Mouse (Mus musculus) urinary bladder, postnatal 14 days (tissue): ENCODE results near the gene Pkdrej.
A peak's percentile ranks its signal among the peaks of the same experiment; 100 is the strongest.
"Not testable (repeated sequence)": the region's sequence is repeated elsewhere in the genome, so short reads cannot be mapped to it uniquely, and the experiment has no call there.

Source experiments
- DNase-seq: peaks from one replicate; pipeline ENCODE4 v3.0.0; 2021; ENCODE audit warnings: low spot score

Gene Pkdrej

GRCm38 (mm10) chr15:85821203-85822010 lies at the start of gene Pkdrej:
Gene Pkdrej, minus strand, starts transcription at chr15:85821734.
- peak; percentile 47 for DNase-seq

DNA sequence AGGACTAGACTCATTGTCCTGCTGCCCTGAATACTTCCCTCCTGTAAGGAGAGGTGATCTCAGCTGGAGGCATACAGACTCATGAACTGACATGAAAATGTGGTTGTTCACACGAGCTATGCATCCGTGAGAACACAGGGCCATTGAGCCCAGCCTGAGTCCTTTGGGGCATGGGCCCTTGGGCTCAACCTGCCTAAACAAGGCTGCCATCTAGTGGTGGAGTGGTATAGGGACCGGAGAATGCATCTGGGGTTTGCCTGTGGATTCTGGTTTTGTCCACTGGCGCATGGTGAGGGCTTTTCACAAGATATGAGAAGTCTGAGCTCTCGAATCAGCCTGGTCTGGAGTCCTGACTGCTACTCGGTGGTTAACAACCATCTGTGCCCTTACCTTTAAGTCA lies 46.2 kb upstream of the Pkdrej start:
- peak; percentile 79 for DNase-seq

GRCm38 (mm10) chr15:85865913-85866312 lies 44.4 kb upstream of the Pkdrej start:
- DNase-seq, result not testable (repeated sequence)

DNA sequence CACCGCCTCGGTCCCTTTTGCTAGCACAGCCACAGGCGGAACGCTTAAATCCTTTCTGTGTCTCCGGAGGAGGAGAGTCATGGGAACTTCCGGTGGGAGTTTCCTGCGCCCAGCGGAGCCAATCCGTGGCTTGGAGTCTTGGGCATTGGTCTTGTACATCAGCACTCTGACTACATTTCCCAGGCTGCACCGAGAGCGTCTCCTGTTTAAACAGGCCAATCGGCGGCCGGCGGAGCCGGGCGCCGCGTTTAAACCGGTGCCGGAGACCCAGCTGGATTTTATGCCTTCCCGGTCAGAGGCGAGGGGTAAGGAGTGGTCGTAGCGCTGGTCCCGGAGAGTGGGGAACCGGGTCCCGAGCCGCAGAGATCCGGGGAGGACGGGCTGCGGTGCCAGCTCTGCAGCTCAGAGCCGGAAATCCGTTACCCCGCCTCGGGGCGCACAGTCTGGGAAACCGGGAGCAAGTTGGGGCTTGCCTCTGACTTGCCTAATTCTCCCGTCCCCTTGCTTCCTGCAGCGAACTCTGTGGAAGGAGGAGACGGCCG lies 38.0 kb upstream of the Pkdrej start, which contains the start of gene Gtse1:
Gtse1 (plus strand) TSS at position 256 of the 542 bp plus-strand sequence.
- peak; percentile 94 for DNase-seq

DNA sequence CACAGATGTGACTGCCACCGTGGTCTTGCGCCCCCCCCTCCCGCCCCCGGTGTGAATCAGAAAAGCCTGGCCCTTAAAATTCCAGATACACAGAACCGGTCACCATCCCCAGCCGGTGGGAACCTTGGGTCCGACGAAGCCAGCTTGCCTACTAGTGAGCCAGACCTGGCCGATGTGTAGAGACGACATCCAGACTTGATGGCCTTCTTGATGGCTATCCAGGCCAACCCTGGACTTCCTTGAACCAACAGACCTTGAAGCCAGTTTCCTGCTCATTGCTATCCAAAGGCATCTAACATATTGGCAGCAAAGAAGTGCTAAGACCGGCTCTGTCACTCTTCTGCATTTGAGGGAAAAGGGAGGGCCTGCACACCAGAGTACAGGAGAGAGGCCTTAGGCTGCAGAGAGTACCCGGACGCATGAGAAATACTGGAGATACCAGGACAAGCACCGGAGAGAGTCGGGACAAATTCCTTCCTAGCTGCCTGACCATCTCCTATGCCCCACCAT lies 37.5 kb upstream of the Pkdrej start:
- no peak for DNase-seq

DNA sequence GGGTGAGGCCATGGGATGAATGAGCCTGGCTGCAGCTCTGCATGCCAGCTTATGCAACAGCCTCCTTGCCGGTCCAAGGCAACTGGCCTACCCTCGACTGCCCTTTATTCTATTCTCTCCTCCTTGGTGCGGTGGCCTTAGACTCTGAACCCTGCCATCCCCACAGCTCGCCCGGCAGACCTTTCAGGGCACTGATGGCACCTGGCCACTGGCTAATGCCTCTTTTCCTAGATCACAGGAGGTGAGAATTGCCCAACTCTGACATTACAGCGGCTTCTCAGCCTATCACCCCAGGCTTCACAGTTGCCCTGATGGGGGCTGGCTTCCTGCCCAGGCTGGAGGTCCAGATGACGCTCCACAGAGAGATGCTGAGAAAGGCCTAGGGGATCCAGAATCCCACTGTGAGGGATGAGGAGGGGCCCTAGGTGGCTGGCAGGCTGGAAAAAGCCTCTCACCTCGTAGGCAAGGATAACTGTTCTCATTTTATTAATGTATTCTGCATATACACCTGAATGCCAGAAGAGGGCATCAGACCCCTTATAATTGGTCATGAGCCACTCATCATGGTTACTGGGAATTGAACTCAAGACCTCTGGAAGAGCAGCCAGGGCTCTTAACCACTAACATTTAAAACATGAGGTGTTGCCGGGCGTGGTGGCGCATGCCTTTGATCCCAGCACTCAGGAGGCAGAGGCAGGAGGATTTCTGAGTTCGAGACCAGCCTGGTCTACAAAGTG lies 30.3 kb upstream of the Pkdrej start:
- no peak for DNase-seq

DNA sequence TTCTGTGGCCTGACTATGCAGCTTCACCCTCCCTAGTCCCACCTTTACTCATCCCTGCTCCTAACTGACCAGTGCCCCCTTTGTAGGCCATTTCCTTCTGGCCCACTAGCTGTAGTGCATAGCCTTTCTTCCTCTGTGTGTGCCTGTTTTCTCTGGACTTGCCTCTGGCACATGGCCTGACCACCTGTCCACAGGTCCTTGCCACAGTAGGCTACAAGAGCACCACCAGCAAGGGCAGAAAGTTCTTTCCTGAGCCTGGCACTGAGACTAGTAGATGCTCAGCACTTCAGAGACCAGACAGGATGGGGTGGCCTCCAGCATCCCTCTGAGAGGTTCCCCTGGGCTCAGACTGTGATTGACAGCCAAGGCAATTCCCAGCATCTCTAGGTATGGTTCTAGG lies 23.5 kb upstream of the Pkdrej start:
- DNase-seq, result no peak

DNA sequence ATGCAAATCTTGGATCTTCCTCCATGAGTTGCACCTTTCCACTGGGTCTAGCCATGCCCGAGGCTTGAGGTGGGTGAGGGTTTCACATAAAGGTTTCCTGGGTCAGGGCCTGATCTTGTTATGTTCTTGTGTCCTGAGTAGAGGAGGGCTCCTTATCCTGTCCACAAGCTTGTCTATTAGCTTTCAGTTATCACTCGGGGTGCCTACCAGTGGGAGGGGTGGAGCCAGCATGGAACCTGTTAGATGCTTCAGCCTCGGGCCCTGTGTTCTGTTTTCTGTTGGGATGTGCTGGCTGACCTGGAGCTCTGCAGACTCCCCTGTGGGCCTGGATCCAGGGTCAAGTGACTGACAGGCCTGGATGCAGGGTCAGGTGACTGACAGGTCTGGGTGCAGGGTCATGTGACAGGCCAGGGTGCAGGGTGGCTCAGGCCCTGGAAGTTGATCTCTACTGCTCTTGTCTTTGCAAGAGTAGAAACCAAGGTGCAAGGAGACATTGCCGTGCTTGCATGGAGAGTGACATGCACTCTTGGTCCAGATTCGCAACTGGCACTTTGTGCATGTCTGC lies 20.3 kb upstream of the Pkdrej start:
- DNase-seq, result no peak

- no peak for DNase-seq
These were observed 19.4 kb upstream of the Pkdrej start for GRCm38 (mm10) chr15:85840983-85841382.

- peak; percentile 78 for DNase-seq
These were observed 15.4 kb upstream of the Pkdrej start for GRCm38 (mm10) chr15:85836887-85837286.

- DNase-seq, result no peak
These were observed 13.8 kb upstream of the Pkdrej start for GRCm38 (mm10) chr15:85835335-85835734.

DNA sequence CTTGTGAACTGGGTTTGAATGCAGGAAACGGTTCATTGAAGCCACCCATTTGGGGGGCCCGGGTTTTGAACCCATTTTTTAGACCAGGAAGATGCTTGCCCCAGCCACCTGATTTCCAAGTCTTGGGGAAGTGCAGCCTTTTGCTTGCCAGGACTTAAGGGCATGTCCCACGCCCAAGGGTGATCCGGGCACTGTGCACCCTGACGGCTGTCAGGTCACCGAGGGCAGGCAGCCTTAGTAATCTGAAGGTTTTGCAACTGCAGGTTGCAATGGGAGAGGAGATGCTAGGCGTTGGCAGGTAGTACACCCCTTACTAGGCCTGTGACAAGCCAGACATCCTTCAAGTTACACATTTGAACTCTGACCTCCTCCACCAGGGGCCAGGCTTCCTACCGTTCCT lies 11.1 kb upstream of the Pkdrej start:
- no peak for DNase-seq

DNA sequence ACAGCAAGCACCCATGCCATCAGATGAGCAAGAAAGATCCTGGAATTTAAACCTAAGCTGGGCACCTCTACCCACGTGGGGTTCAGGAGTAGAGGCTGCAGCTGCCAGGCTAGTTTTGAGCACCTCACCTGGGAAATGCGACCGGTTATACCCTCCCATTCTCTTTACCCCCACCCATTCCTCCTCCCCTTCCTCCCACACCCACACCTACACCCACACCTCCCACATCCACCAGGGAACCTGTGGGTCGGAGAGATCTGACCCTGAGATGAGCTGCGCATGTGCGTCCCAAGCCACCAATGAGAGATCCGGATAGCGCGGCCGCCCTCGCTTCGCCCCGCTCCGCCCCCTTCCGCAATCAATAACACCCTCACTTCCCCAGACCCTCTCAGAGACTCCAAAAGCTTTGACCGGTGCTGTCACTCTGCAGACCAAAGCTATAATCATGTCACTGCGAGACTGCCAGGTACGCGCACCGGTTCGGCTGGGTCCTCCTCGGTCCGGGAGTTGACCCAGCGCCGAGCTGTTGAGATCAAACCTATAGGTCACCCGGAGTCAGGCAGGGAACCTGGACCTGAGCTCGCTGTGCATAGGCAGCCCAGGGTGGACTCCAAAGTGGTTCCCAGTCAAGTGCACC lies 10.5 kb upstream of the Pkdrej start, which contains the start of gene Ttc38:
Ttc38 (plus strand) TSS at position 353 of the 637 bp plus-strand sequence.
- peak; percentile 88 for DNase-seq

GRCm38 (mm10) chr15:85829470-85829869 lies 7.9 kb upstream of the Pkdrej start:
- DNase-seq, result no peak

DNA sequence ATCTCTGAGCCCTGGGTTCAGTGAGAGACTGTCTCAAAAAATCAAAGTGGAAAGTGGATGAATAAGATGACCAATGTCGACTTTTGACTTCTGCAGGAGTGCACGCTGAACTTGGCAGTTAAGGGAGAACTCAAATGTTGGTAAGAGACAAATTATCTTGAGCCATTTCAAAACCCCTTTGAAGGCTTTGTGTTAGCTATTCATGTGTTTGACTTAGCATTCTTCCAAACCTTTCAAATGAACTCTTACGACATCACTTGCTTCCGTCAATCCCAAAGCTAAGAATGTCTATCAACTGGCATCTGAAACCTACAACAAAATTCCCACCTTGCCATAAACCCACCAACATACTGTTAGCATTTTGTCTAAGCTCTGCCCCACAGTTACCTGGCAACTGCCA lies 6.5 kb upstream of the Pkdrej start:
- no peak for DNase-seq

DNA sequence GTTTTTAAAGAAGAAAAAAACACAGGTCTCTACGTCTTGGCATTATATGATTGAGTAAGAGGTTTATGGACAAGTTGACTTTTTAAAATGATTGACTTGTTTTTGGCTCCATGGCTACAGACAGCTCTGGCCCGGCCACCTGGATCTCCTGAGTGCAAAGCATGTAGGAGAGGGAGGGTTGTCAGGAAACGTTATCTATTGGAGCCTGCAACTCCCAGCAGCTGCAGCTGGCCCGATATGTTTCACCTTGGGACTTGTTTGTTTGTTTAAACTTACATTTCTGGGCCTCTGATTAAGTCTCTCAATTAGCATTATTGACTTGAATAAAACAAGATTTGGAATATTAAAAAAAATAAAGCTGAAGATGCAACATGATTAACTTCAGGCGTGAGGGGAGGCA lies 5.1 kb upstream of the Pkdrej start:
- DNase-seq, result no peak

GRCm38 (mm10) chr15:85822011-85822359 lies 451 bp upstream of the Pkdrej start:
- DNase-seq, result peak; percentile 15

DNA sequence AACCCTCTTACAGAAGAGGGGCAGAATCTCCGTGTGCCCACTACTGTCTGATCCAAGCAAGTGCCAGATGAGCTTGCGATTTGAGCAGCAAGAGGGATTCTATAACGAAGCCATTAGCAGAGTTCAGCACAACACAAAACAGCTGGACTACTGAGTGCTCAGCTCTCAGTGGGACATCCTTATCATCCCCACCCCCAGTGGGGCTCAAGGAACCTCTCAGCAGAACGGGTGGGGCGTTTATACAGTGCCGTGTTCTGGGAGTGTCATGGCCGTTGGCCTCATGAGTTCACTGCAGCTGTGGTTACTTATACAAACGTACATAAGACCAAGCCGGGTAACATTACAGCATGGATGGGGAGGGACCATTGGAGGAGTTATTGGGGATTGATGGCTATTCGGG lies 8.1 kb downstream of the Pkdrej start:
- no peak for DNase-seq

- DNase-seq, result peak; percentile 99
These were observed 9.8 kb downstream of the Pkdrej start, which contains the start of gene Cdpf1 for GRCm38 (mm10) chr15:85811535-85812277. Gene Cdpf1, minus strand, starts transcription at chr15:85811697.

GRCm38 (mm10) chr15:85810806-85811521 lies 10.6 kb downstream of the Pkdrej start:
- DNase-seq, result peak; percentile 64

DNA sequence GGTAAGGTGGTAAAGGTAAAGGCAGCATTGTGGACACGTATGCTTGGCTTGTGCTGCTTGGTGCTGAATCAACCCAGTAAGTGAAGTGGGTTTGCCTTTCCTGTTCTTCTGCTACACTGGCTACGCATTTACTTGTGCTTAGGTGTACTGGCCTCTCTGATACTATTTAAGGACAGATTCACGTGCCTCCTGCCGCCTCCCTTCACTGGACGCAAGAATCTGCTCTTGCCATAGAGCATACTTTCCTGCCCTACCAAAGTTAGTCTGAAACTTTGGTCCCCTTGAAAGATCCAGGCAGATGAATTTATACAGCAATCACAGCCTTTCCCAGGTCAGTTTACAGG lies 11.1 kb downstream of the Pkdrej start:
- no peak for DNase-seq
